12 mouse cellular contexts compared by ENCODE assay signal in the genomic region with DNA sequence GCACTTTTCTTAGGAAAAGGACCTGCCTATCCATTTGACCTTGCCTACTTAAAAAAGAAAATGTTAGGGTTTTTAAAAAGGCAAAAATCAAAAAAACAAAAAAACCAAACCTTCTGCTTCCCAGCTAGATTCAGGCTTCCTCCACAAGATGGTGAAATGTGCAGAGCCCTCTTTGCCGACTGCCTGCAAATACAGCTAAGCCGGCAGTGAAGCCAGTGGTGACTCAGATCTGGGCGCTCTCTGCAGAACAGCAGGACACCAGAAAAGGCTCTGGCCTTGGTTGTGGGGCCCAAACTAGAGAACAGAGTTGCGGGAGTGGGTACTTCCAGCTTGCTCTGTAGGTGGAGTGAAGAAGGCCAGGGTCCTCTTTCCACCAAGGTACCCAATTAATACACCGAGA. TPM values are rescaled to one million over a fixed set of nuclear protein-coding genes. Genes with fewer than 3 reads are reported as not detected.
DNase-seq lines count a peak whose midpoint lies in the region; ATAC-seq lines count a peak whose summit lies in the region.
"Had no signal": no experiment of that assay in that cellular context is flagged by ENCODE, and none has a peak within 500 bp of the region (broad histone marks: within the 10 kb centered on the region; RNA-seq: fewer than 3 reads in every experiment).

No protein-coding gene starts in this region.

- no peak for DNase-seq in heart, postnatal 14 days
- peak; percentile 30 for DNase-seq in adrenal gland, adult 8-10 months
- DNase-seq in midbrain, embryonic 10.5 days (ENCODE audit: low spot score) = no peak
- no peak for DNase-seq in frontal cortex, postnatal 25 days (ENCODE audit: low spot score in 2 of 2)
- DNase-seq: spleen, adult 18-20 months had no signal

- intact Hi-C loops in heart, postnatal 14 days (cut with DNase I) = loop anchor here (5.0 kb wide), 1 partner anchor 51 kb away; no protein-coding TSS in a partner anchor

- no peaks in the 10 kb centered on the region for H3K36me3 ChIP-seq in heart, embryonic 14.5 days (ENCODE audit: control insufficient read depth, insufficient read depth, low read length)
- H3K36me3 ChIP-seq in embryonic facial prominence, embryonic 15.5 days = no peaks in the 10 kb centered on the region
- H3K36me3 ChIP-seq in midbrain, embryonic 10.5 days = no peaks in the 10 kb centered on the region
- H3K36me3 ChIP-seq: G1E had no signal

- no peak for ATAC-seq in heart, embryonic 14.5 days (ENCODE audit: insufficient number of reproducible peaks, insufficient read depth, low FRiP score, low read depth)
- ATAC-seq in embryonic facial prominence, embryonic 15.5 days (ENCODE audit: insufficient number of reproducible peaks, low FRiP score, low TSS enrichment, low read depth) = no peak
- ATAC-seq in erythroblast, adult 5-6 weeks (replicated peaks; ENCODE audit: low FRiP score, poor library complexity, severe bottlenecking) = no peak
- no peak for ATAC-seq in megakaryocyte progenitor cell, adult 5-6 weeks (replicated peaks; ENCODE audit: poor library complexity)
- ATAC-seq: inflammation-experienced regulatory T-cells, adult 6 months; lung, postnatal 0 days had no signal

- H3K9ac ChIP-seq in heart, embryonic 14.5 days (ENCODE audit: low read length) = no peak overlapping the region
- H3K9ac ChIP-seq in embryonic facial prominence, embryonic 15.5 days = no peak overlapping the region

- 28% methylated on average over 5 of the region's 5 CpGs for WGBS in heart, embryonic 14.5 days
- WGBS in embryonic facial prominence, embryonic 15.5 days = 31% methylated on average over 5 of the region's 5 CpGs
- WGBS in midbrain, embryonic 10.5 days = 21% methylated on average over 5 of the region's 5 CpGs

- H3K9me3 ChIP-seq in heart, embryonic 14.5 days (ENCODE audit: control insufficient read depth, low read length) = no peaks in the 10 kb centered on the region
- H3K9me3 ChIP-seq in embryonic facial prominence, embryonic 15.5 days (replicated peaks) = no peaks in the 10 kb centered on the region
- no peaks in the 10 kb centered on the region for H3K9me3 ChIP-seq in midbrain, embryonic 10.5 days (replicated peaks)

- H3K4me3 ChIP-seq in heart, embryonic 14.5 days (ENCODE audit: control insufficient read depth in 1 of 2, insufficient read depth in 1 of 2, low read depth in 1 of 2, low read length in 2 of 2) = peak overlapping the region in 1 of 2 experiments; percentile 49; a peak in 2 of 4 replicates
- peak overlapping the region; percentile 45; the same call in 1 of the 2 replicates for H3K4me3 ChIP-seq in embryonic facial prominence, embryonic 15.5 days (replicated peaks)
- H3K4me3 ChIP-seq in midbrain, embryonic 10.5 days = peak overlapping the region; percentile 60

- 0 out of 4 replicates have a peak, but pooled peaks cover 0 to 6% of the 10 kb centered on the region in 2 experiments for H3K4me1 ChIP-seq in heart, embryonic 14.5 days (ENCODE audit: control insufficient read depth in 2 of 2, insufficient read depth in 2 of 2, low read length in 2 of 2)
- peaks cover 14% of the 10 kb centered on the region for H3K4me1 ChIP-seq in embryonic facial prominence, embryonic 15.5 days
- H3K4me1 ChIP-seq in midbrain, embryonic 10.5 days = peaks cover 14% of the 10 kb centered on the region

- H3K4me2 ChIP-seq in heart, embryonic 14.5 days (ENCODE audit: low read length) = peak overlapping the region; percentile 87
- peak overlapping the region; percentile 90; the same call in 1 of the 2 replicates for H3K4me2 ChIP-seq in embryonic facial prominence, embryonic 15.5 days (replicated peaks)

- no peak overlapping the region for H3K27ac ChIP-seq in heart, embryonic 14.5 days (replicated peaks in 1 of 2; ENCODE audit: control insufficient read depth in 1 of 2, insufficient read depth in 1 of 2, low read depth in 2 of 2, low read length in 2 of 2)
- H3K27ac ChIP-seq in embryonic facial prominence, embryonic 15.5 days (replicated peaks) = no peak overlapping the region
- no peak overlapping the region for H3K27ac ChIP-seq in midbrain, embryonic 10.5 days (replicated peaks)

- H3K27me3 ChIP-seq in heart, embryonic 14.5 days (ENCODE audit: control insufficient read depth, insufficient read depth, low read length) = peaks cover 54% of the 10 kb centered on the region
- H3K27me3 ChIP-seq in embryonic facial prominence, embryonic 15.5 days = peaks cover 60% of the 10 kb centered on the region
- H3K27me3 ChIP-seq in midbrain, embryonic 10.5 days (ENCODE audit: low read depth, poor library complexity, severe bottlenecking) = peaks cover 72% of the 10 kb centered on the region

RNA-seq across cellular contexts. Expression of gene Jakmip3, which starts 1.0 kb away (rescaled TPM):
- 0.05 and 0.14 TPM in 2 replicates for polyA plus RNA-seq in heart, embryonic 14.5 days (2014; fragmentation: Nextera tagmentation; extraction: Ambion mirVana)
- total RNA-seq in heart, postnatal 14 days (2021) = under 1 TPM in 1 of 2 experiments, not detected in 1; 0.31 TPM
- total RNA-seq in adrenal gland, adult 8-10 months (2022) = 10 to 100 TPM in 2 of 4 experiments, 1 to 10 TPM in 2; 4.4 to 13.1 (median 8.8) TPM
- 0.55 and 0.56 TPM in 2 replicates for polyA plus RNA-seq in embryonic facial prominence, embryonic 15.5 days (2015; fragmentation: Nextera tagmentation; extraction: Ambion mirVana)
- 0.58 and 1.1 TPM in 2 replicates for polyA plus RNA-seq in midbrain, embryonic 10.5 days (2016; fragmentation: Nextera tagmentation; extraction: Ambion mirVana)
- total RNA-seq in erythroblast, adult 5-6 weeks (2015; ENCODE audit: low replicate concordance) = not detected in 2 replicates
- not detected in 2 replicates for total RNA-seq in erythroblast, adult 5-6 weeks (2017; ENCODE audit: low replicate concordance)
- not detected in 2 replicates for total RNA-seq in megakaryocyte progenitor cell, adult 5-6 weeks (2015)
- not detected in 2 replicates for total RNA-seq in megakaryocyte progenitor cell, adult 5-6 weeks (2017)
- polyA plus RNA-seq: G1E; lung, postnatal 0 days had no signal

RNA-seq across cellular contexts. Expression of gene Bnip3, which starts 32.3 kb away (rescaled TPM):
- polyA plus RNA-seq in heart, embryonic 14.5 days (2014; fragmentation: Nextera tagmentation; extraction: Ambion mirVana) = 265 and 313 TPM in 2 replicates
- total RNA-seq in heart, postnatal 14 days (2021) = 100 to 1,000 TPM; 157 to 188 TPM
- 100 to 1,000 TPM; 109 to 258 (median 200) TPM for total RNA-seq in adrenal gland, adult 8-10 months (2022)
- polyA plus RNA-seq in embryonic facial prominence, embryonic 15.5 days (2015; fragmentation: Nextera tagmentation; extraction: Ambion mirVana) = 97.6 and 119 TPM in 2 replicates
- 100 and 133 TPM in 2 replicates for polyA plus RNA-seq in midbrain, embryonic 10.5 days (2016; fragmentation: Nextera tagmentation; extraction: Ambion mirVana)
- 3.1 and 7.1 TPM in 2 replicates for total RNA-seq in erythroblast, adult 5-6 weeks (2015; ENCODE audit: low replicate concordance)
- total RNA-seq in erythroblast, adult 5-6 weeks (2017; ENCODE audit: low replicate concordance) = 5.7 and 12.5 TPM in 2 replicates
- total RNA-seq in megakaryocyte progenitor cell, adult 5-6 weeks (2015) = 21.0 and 26.4 TPM in 2 replicates
- total RNA-seq in megakaryocyte progenitor cell, adult 5-6 weeks (2017) = 17.5 and 18.7 TPM in 2 replicates

Comparison
In these comparisons a context has a peak if more than half of its experiments do, and no peak if none do; other contexts are left out.
1. RNA of gene Jakmip3, which starts 1.0 kb away (total RNA-seq): 4.4 to 13.1 TPM in adrenal gland, adult 8-10 months; 0.31 TPM in heart, postnatal 14 days, not detected in erythroblast, adult 5-6 weeks and not detected in megakaryocyte progenitor cell, adult 5-6 weeks; every median in the first group is over 4 times any median in the second.
2. RNA of gene Bnip3, which starts 32.3 kb away (total RNA-seq): 109 to 258 TPM in adrenal gland, adult 8-10 months and 157 to 188 TPM in heart, postnatal 14 days; 17.5 to 26.4 TPM in megakaryocyte progenitor cell, adult 5-6 weeks and 3.1 to 12.5 TPM in erythroblast, adult 5-6 weeks; every median in the first group is over 4 times any median in the second.